Mouse (Mus musculus) bone marrow, adult 2 months (tissue): ENCODE data around the gene Cox4i2.

Experiments used
- CTCF ChIP-seq: fragments of 200-500 bp; IDR thresholded peaks from 2 replicates; pipeline ENCODE4 v1.5.1; 2011; ENCODE audit warnings: low read length, control low read depth; ENCODE audit not compliant: control insufficient read depth, insufficient read depth
- POLR2A ChIP-seq: fragments of 200-500 bp; IDR thresholded peaks from 2 replicates; pipeline ENCODE4 v1.6.1; 2011; ENCODE audit warnings: low read depth, mild to moderate bottlenecking, control low read depth, low read length, borderline replicate concordance; ENCODE audit not compliant: control insufficient read depth

DNA sequence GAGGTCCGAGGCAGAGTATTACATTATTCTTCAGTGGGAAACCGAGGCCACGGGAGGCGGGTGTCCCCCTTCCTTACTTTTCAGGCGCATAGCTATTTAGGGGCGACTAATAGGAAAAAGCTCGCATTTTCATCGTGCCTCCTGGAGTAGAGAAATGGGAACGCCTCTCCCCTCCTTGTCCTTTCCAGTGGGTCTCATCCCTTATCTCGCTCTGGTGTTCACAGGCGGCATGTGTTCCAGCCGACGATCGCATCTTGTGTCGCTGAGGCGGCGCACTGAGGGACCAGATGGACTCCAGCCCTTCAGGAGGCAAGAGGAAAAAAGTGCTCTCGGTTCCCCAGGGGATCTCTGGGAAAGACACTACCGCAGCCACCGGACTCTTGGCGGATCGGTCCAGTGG is 17.2 kb upstream of the Cox4i2 start:
- TF ChIP-seq CTCF (no peak), POLR2A (no peak)
